Mouse (Mus musculus): ENCODE results near the gene D430041D05Rik. TPM values are rescaled to one million over a fixed set of nuclear protein-coding genes. Genes with fewer than 3 reads are reported as not detected.

The D430041D05Rik gene
- polyA plus RNA-seq (2015; fragmentation: Nextera tagmentation; extraction: Ambion mirVana) = 0.06 and 0.08 TPM in 2 replicates

- H3K27me3 ChIP-seq (ENCODE audit: control insufficient read depth, insufficient read depth, low read length) = peaks cover 3% of the 10 kb centered on the region; the same call in 1 of the 2 replicates
- H3K9ac ChIP-seq (ENCODE audit: low read length) = peak within 1 kb of the TSS; percentile 48
Observed at GRCm38 (mm10) chr2:104410963-104411545, at the start of gene D430041D05Rik. D430041D05Rik (minus strand) TSS chr2:104411013.

GRCm38 (mm10) chr2:104460021-104460420, 49.2 kb upstream of the D430041D05Rik start:
- H3K9me3 ChIP-seq (ENCODE audit: control insufficient read depth, low read length) = no peaks in the 10 kb centered on the region
- no peaks in the 10 kb centered on the region for H3K27me3 ChIP-seq (ENCODE audit: control insufficient read depth, insufficient read depth, low read length)
- no peaks in the 10 kb centered on the region for H3K36me3 ChIP-seq (ENCODE audit: control insufficient read depth, insufficient read depth, low read length)
- no peak overlapping the region for H3K9ac ChIP-seq (ENCODE audit: low read length)
- no peak overlapping the region for H3K4me3 ChIP-seq (ENCODE audit: low read depth, low read length)
- DNase-seq (ENCODE audit: low spot score) = no peak
- TF ChIP-seq CTCF (IDR thresholded peaks at IDR 0.05; ENCODE audit: low read depth) (no peak), EP300 (optimal IDR thresholded peaks at IDR 0.05) (no peak)
- H3K27ac ChIP-seq (replicated peaks) = no peak overlapping the region
- no peaks in the 10 kb centered on the region for H3K4me1 ChIP-seq (replicated peaks; ENCODE audit: control insufficient read depth, insufficient read depth)
- H3K4me2 ChIP-seq (replicated peaks; ENCODE audit: low read depth) = no peak overlapping the region
- 22% methylated on average over 3 of the region's 3 CpGs for WGBS
- no peak for ATAC-seq (ENCODE audit: low FRiP score, low TSS enrichment)

More at GRCm38 (mm10) chr2:104410963-104411545, at the start of gene D430041D05Rik:
- Histone ChIP-seq H3K4me2 (replicated peaks; ENCODE audit: low read depth) (peak within 1 kb of the TSS; percentile 100), H3K27ac (replicated peaks) (no peak within 1 kb of the TSS), H3K36me3 (ENCODE audit: control insufficient read depth, insufficient read depth, low read length) (no peaks in the 10 kb centered on the region), H3K9me3 (ENCODE audit: control insufficient read depth, low read length) (no peaks in the 10 kb centered on the region), H3K4me1 (replicated peaks; ENCODE audit: control insufficient read depth, insufficient read depth) (0 out of 2 replicates have a peak, but pooled peaks cover 3% of the 10 kb centered on the region), H3K4me3 (ENCODE audit: low read depth, low read length) (peak within 1 kb of the TSS; percentile 53)
- TF ChIP-seq CTCF (IDR thresholded peaks at IDR 0.05; ENCODE audit: low read depth) (no peak), EP300 (optimal IDR thresholded peaks at IDR 0.05) (no peak)
- no peak for ATAC-seq (ENCODE audit: low FRiP score, low TSS enrichment)
- no peak for DNase-seq (ENCODE audit: low spot score)
- 59% methylated on average over 4 of the region's 4 CpGs for WGBS

- no peak overlapping the region for H3K27ac ChIP-seq (replicated peaks)
- no peak overlapping the region for H3K9ac ChIP-seq (ENCODE audit: low read length)
- TF ChIP-seq CTCF (IDR thresholded peaks at IDR 0.05; ENCODE audit: low read depth) = no peak
- H3K9me3 ChIP-seq (ENCODE audit: control insufficient read depth, low read length) = no peaks in the 10 kb centered on the region
- H3K4me3 ChIP-seq (ENCODE audit: low read depth, low read length) = no peak overlapping the region
- ATAC-seq (ENCODE audit: low FRiP score, low TSS enrichment) (no peak), DNase-seq (ENCODE audit: low spot score) (no peak)
- no peaks in the 10 kb centered on the region for H3K27me3 ChIP-seq (ENCODE audit: control insufficient read depth, insufficient read depth, low read length)
- no peaks in the 10 kb centered on the region for H3K4me1 ChIP-seq (replicated peaks; ENCODE audit: control insufficient read depth, insufficient read depth)
- WGBS = 77% methylated on average over 8 of the region's 8 CpGs
- H3K36me3 ChIP-seq (ENCODE audit: control insufficient read depth, insufficient read depth, low read length) = no peaks in the 10 kb centered on the region
- H3K4me2 ChIP-seq (replicated peaks; ENCODE audit: low read depth) = no peak overlapping the region
Observed at GRCm38 (mm10) chr2:104458569-104459332, 47.9 kb upstream of the D430041D05Rik start.

DNA sequence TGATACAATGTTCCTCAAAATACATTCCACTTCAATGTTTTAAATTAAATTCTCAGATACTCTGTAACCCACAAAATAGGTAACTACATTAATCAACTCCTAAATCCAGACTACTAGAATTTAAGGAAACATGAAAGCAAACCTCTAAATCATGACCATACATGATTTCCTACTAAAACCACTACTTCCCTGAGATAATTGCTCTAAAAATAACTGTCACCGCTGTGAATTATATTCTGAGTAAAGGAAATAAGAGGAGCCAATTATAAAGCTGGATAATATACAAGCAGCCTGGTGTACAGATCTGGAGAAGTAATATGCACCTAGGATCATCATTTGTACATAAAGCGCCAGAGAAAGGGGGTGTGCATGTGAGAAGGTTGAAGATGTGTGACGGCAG, 46.3 kb upstream of the D430041D05Rik start:
- DNase-seq (ENCODE audit: low spot score) = no peak
- WGBS = 74% methylated on average over 3 of the region's 3 CpGs
- no peak overlapping the region for H3K4me3 ChIP-seq (ENCODE audit: low read depth, low read length)
- no peak overlapping the region for H3K9ac ChIP-seq (ENCODE audit: low read length)
- H3K9me3 ChIP-seq (ENCODE audit: control insufficient read depth, low read length) = no peaks in the 10 kb centered on the region
- ATAC-seq (ENCODE audit: low FRiP score, low TSS enrichment) = no peak
- no peaks in the 10 kb centered on the region for H3K27me3 ChIP-seq (ENCODE audit: control insufficient read depth, insufficient read depth, low read length)
- H3K27ac ChIP-seq (replicated peaks) = no peak overlapping the region
- H3K4me1 ChIP-seq (replicated peaks; ENCODE audit: control insufficient read depth, insufficient read depth) = no peaks in the 10 kb centered on the region
- no peaks in the 10 kb centered on the region for H3K36me3 ChIP-seq (ENCODE audit: control insufficient read depth, insufficient read depth, low read length)
- TF ChIP-seq EP300 (optimal IDR thresholded peaks at IDR 0.05) (no peak), CTCF (IDR thresholded peaks at IDR 0.05; ENCODE audit: low read depth) (no peak)
- no peak overlapping the region for H3K4me2 ChIP-seq (replicated peaks; ENCODE audit: low read depth)

DNA sequence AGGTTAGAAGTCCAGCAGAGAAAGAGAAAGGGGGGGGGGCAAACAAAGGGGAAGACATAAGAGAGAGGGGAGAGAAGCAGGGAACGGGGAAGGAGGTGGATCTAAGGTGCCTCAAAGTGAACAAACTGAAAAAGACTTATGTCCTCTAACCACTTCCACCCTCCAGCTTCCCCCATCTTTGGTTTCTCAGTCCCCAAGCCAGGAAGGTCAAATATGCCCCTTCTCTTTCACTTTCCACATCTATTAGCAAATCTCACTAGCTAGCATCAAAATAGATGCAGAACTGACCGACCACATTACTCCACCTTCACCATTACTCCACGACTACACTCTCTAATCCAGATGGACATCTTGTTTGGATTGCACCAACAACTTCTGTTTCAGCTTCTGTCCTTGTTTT, 39.9 kb upstream of the D430041D05Rik start:
- Histone ChIP-seq H3K27ac (replicated peaks) (no peak overlapping the region), H3K27me3 (ENCODE audit: control insufficient read depth, insufficient read depth, low read length) (no peaks in the 10 kb centered on the region), H3K4me3 (ENCODE audit: low read depth, low read length) (no peak overlapping the region), H3K36me3 (ENCODE audit: control insufficient read depth, insufficient read depth, low read length) (no peaks in the 10 kb centered on the region), H3K4me1 (replicated peaks; ENCODE audit: control insufficient read depth, insufficient read depth) (peaks cover 3% of the 10 kb centered on the region; the same call in 1 of the 2 replicates), H3K4me2 (replicated peaks; ENCODE audit: low read depth) (no peak overlapping the region), H3K9ac (ENCODE audit: low read length) (no peak overlapping the region), H3K9me3 (ENCODE audit: control insufficient read depth, low read length) (no peaks in the 10 kb centered on the region)
- no peak for TF ChIP-seq CTCF (IDR thresholded peaks at IDR 0.05; ENCODE audit: low read depth)
- no peak for TF ChIP-seq EP300 (optimal IDR thresholded peaks at IDR 0.05)
- WGBS = 58% methylated on average over 3 of the region's 3 CpGs
- no peak for DNase-seq (ENCODE audit: low spot score)
- no peak for ATAC-seq (ENCODE audit: low FRiP score, low TSS enrichment)

DNA sequence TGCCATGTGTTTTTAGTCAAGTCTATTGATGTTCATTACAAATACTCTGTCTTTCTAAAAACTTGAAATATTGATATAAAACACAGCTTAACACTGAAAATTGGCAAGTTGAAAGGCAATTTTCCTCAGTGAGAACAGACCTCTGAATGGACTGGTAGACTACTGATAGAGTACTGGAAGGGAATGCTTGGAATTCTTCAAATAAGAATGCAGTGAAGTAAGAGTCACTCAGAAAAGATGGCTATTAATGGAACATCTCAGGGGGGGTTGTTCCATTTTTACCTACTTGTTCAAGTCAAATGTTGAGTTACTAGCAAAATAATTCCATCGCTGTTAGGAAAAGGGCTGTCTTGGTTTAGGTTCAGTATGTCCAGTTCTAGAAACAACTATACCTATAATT, 38.4 kb upstream of the D430041D05Rik start:
- 73% methylated on average over 1 of the region's 1 CpGs for WGBS
- H3K9ac ChIP-seq (ENCODE audit: low read length) = no peak overlapping the region
- ATAC-seq (ENCODE audit: low FRiP score, low TSS enrichment) (no peak), DNase-seq (ENCODE audit: low spot score) (no peak)
- no peaks in the 10 kb centered on the region for H3K27me3 ChIP-seq (ENCODE audit: control insufficient read depth, insufficient read depth, low read length)
- no peak overlapping the region for H3K4me3 ChIP-seq (ENCODE audit: low read depth, low read length)
- no peak overlapping the region for H3K4me2 ChIP-seq (replicated peaks; ENCODE audit: low read depth)
- H3K9me3 ChIP-seq (ENCODE audit: control insufficient read depth, low read length) = no peaks in the 10 kb centered on the region
- TF ChIP-seq EP300 (optimal IDR thresholded peaks at IDR 0.05) (no peak), CTCF (IDR thresholded peaks at IDR 0.05; ENCODE audit: low read depth) (no peak)
- H3K27ac ChIP-seq (replicated peaks) = no peak overlapping the region
- peaks cover 3% of the 10 kb centered on the region; the same call in 1 of the 2 replicates for H3K4me1 ChIP-seq (replicated peaks; ENCODE audit: control insufficient read depth, insufficient read depth)
- H3K36me3 ChIP-seq (ENCODE audit: control insufficient read depth, insufficient read depth, low read length) = no peaks in the 10 kb centered on the region
